9 mouse cellular contexts compared by ENCODE assay signal in the genomic region with DNA sequence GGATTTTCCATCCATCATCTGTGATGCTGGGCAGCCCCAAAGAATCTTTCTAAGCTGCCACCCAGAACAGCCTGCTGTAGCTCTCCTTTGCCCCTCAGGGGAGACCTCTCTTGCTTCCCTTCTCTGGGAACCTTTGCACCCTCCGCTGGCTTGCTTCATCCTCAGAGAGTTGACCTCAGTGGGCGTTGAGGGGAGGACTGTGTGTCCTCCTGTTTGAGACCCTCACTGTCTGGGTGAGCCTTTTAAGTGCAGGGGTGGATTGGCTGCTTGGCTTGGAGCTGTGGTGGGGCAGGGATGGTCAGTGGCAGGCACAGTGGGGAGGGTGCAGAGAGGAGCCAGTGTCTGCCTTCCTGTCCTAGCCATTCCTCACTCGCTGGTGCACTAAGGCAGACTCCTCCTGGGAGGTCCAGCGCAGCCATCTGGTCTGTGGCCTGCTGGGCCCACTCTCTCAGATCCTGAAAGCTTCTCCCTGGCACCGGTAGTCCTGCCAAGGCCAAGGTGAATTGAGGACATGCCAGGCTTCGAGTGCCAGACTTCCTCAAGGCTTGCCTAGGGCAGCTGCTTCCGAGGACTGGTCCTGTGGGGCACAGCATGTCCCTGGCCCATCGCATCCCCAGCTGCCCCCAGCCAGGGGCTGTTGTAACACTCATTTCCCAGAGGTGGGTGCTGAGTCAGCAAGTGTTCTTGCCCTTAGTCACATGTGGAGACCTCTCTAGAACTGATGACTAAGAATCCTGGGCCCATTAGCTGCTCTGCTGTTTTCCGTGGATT. TPM values are rescaled to one million over a fixed set of nuclear protein-coding genes. Genes with fewer than 3 reads are reported as not detected.
DNase-seq lines count a peak whose midpoint lies in the region; ATAC-seq and TF ChIP-seq lines count a peak whose summit lies in the region.
"Had no signal": no experiment of that assay in that cellular context is flagged by ENCODE, and none has a peak within 500 bp of the region (broad histone marks: within the 10 kb centered on the region; RNA-seq: fewer than 3 reads in every experiment).

No protein-coding gene starts in this region.

- no peak overlapping the region for H3K27ac ChIP-seq in midbrain, postnatal 0 days (ENCODE audit: low read depth, low read length)
- H3K27ac ChIP-seq in midbrain, embryonic 15.5 days, result no peak overlapping the region
- H3K27ac ChIP-seq in lung, postnatal 0 days (ENCODE audit: low read length), result no peak overlapping the region
- H3K27ac ChIP-seq: heart, embryonic 13.5 days; liver, embryonic 15.5 days had no signal

- WGBS in midbrain, postnatal 0 days, result 54% methylated on average over 9 of the region's 9 CpGs
- WGBS in midbrain, embryonic 15.5 days, result 53% methylated on average over 9 of the region's 9 CpGs
- 61% methylated on average over 9 of the region's 9 CpGs for WGBS in lung, postnatal 0 days

- no peaks in the 10 kb centered on the region for H3K27me3 ChIP-seq in midbrain, postnatal 0 days (ENCODE audit: insufficient read depth, low read length)
- no peaks in the 10 kb centered on the region for H3K27me3 ChIP-seq in midbrain, embryonic 15.5 days (replicated peaks)
- H3K27me3 ChIP-seq in lung, postnatal 0 days (replicated peaks; ENCODE audit: insufficient read depth, low read length), result no peaks in the 10 kb centered on the region
- H3K27me3 ChIP-seq: heart, embryonic 13.5 days; liver, embryonic 15.5 days had no signal

- DNase-seq in midbrain, postnatal 0 days (ENCODE audit: low spot score), result peak; percentile 75
- peak; percentile 77 for DNase-seq in adrenal gland, postnatal 25 days
- peak; percentile 41 for DNase-seq in gastrocnemius, postnatal 10 days
- no peak for DNase-seq in lung, postnatal 0 days (ENCODE audit: low spot score)
- DNase-seq in liver, result no peak
- no peak for DNase-seq in frontal cortex, postnatal 25 days (ENCODE audit: low spot score in 2 of 2)

- 0 out of 2 replicates have a peak, but pooled peaks have one; percentile 10 for ATAC-seq in midbrain, postnatal 0 days (ENCODE audit: low FRiP score)
- no peak for ATAC-seq in midbrain, embryonic 15.5 days (replicated peaks)
- ATAC-seq in lung, postnatal 0 days, result 0 out of 2 replicates have a peak, but pooled peaks have one; percentile 5

- TF ChIP-seq CTCF in midbrain, postnatal 0 days (IDR thresholded peaks at IDR 0.05), result no peak
- no peak for TF ChIP-seq CTCF in lung, postnatal 0 days (IDR thresholded peaks at IDR 0.05)

- H3K4me2 ChIP-seq in midbrain, postnatal 0 days (ENCODE audit: low read depth, low read length, poor library complexity, severe bottlenecking), result no peak overlapping the region
- no peak overlapping the region for H3K4me2 ChIP-seq in midbrain, embryonic 15.5 days
- no peak overlapping the region for H3K4me2 ChIP-seq in lung, postnatal 0 days (replicated peaks; ENCODE audit: low read depth, low read length)
- H3K4me2 ChIP-seq: heart, embryonic 13.5 days; liver, embryonic 15.5 days had no signal

- no peak overlapping the region for H3K9ac ChIP-seq in midbrain, postnatal 0 days (replicated peaks; ENCODE audit: low read length, poor library complexity, severe bottlenecking)
- no peak overlapping the region for H3K9ac ChIP-seq in midbrain, embryonic 15.5 days
- no peak overlapping the region for H3K9ac ChIP-seq in lung, postnatal 0 days (replicated peaks; ENCODE audit: low read depth)
- H3K9ac ChIP-seq: heart, embryonic 13.5 days; liver, embryonic 15.5 days had no signal

- no peaks in the 10 kb centered on the region for H3K9me3 ChIP-seq in midbrain, postnatal 0 days (ENCODE audit: low read length)
- no peaks in the 10 kb centered on the region for H3K9me3 ChIP-seq in midbrain, embryonic 15.5 days
- H3K9me3 ChIP-seq in lung, postnatal 0 days (ENCODE audit: low read length), result no peaks in the 10 kb centered on the region
- H3K9me3 ChIP-seq: heart, embryonic 13.5 days; liver, embryonic 15.5 days had no signal

- TF ChIP-seq EP300 in lung, postnatal 0 days (IDR thresholded peaks at IDR 0.05), result no peak

- H3K36me3 ChIP-seq in midbrain, postnatal 0 days (ENCODE audit: insufficient read depth, low read length), result no peaks in the 10 kb centered on the region
- no peaks in the 10 kb centered on the region for H3K36me3 ChIP-seq in midbrain, embryonic 15.5 days (replicated peaks)
- H3K36me3 ChIP-seq in lung, postnatal 0 days (ENCODE audit: insufficient read depth, low read length), result no peaks in the 10 kb centered on the region
- H3K36me3 ChIP-seq: heart, embryonic 13.5 days; liver, embryonic 15.5 days had no signal

- no peaks in the 10 kb centered on the region for H3K4me1 ChIP-seq in midbrain, postnatal 0 days (ENCODE audit: insufficient read depth, low read length)
- peaks cover 2% of the 10 kb centered on the region for H3K4me1 ChIP-seq in midbrain, embryonic 15.5 days
- H3K4me1 ChIP-seq in lung, postnatal 0 days (ENCODE audit: insufficient read depth, low read depth, low read length), result no peaks in the 10 kb centered on the region

- no peak overlapping the region for H3K4me3 ChIP-seq in midbrain, postnatal 0 days (ENCODE audit: low read depth, low read length)
- H3K4me3 ChIP-seq in midbrain, embryonic 15.5 days, result no peak overlapping the region
- H3K4me3 ChIP-seq in lung, postnatal 0 days (ENCODE audit: low read depth, low read length), result no peak overlapping the region
- H3K4me3 ChIP-seq: heart, embryonic 13.5 days; liver, embryonic 15.5 days had no signal

RNA-seq across cellular contexts. Expression of gene 2010003K11Rik, which starts 5.7 kb away (rescaled TPM):
- not detected in 2 replicates for total RNA-seq in midbrain, postnatal 0 days (2014; rRNA removed)
- 0.23 TPM in 1 of 2 replicates, not detected in the other for polyA plus RNA-seq in midbrain, postnatal 0 days (2015; fragmentation: Nextera tagmentation; extraction: Ambion mirVana)
- polyA plus RNA-seq in midbrain, embryonic 15.5 days (2015; fragmentation: Nextera tagmentation; extraction: Ambion mirVana), result not detected in 2 replicates
- total RNA-seq in adrenal gland, postnatal 25 days (2021), result 22.0 and 34.8 TPM in 2 replicates
- not detected for total RNA-seq in gastrocnemius, postnatal 10 days (2021)
- polyA plus RNA-seq in lung, postnatal 0 days (2015; fragmentation: Nextera tagmentation; extraction: Ambion mirVana), result 0.12 and 0.20 TPM in 2 replicates
- polyA plus RNA-seq: heart, embryonic 13.5 days had no signal

RNA-seq across cellular contexts. Expression of gene Syt12, which starts 15.5 kb away (rescaled TPM):
- 12.2 and 20.9 TPM in 2 replicates for total RNA-seq in midbrain, postnatal 0 days (2014; rRNA removed)
- 7.0 and 7.6 TPM in 2 replicates for polyA plus RNA-seq in midbrain, postnatal 0 days (2015; fragmentation: Nextera tagmentation; extraction: Ambion mirVana)
- 3.6 and 4.3 TPM in 2 replicates for polyA plus RNA-seq in midbrain, embryonic 15.5 days (2015; fragmentation: Nextera tagmentation; extraction: Ambion mirVana)
- total RNA-seq in adrenal gland, postnatal 25 days (2021), result 62.2 and 66.7 TPM in 2 replicates
- total RNA-seq in gastrocnemius, postnatal 10 days (2021), result 1 to 10 TPM; 1.2 to 1.7 TPM
- 1.0 and 1.3 TPM in 2 replicates for polyA plus RNA-seq in lung, postnatal 0 days (2015; fragmentation: Nextera tagmentation; extraction: Ambion mirVana)

RNA-seq across cellular contexts. Expression of gene Pcx, which starts 17.6 kb away (rescaled TPM):
- total RNA-seq in midbrain, postnatal 0 days (2014; rRNA removed), result 45.1 and 57.8 TPM in 2 replicates
- 32.0 and 41.2 TPM in 2 replicates for polyA plus RNA-seq in midbrain, postnatal 0 days (2015; fragmentation: Nextera tagmentation; extraction: Ambion mirVana)
- 26.6 and 30.5 TPM in 2 replicates for polyA plus RNA-seq in midbrain, embryonic 15.5 days (2015; fragmentation: Nextera tagmentation; extraction: Ambion mirVana)
- total RNA-seq in adrenal gland, postnatal 25 days (2021), result 488 and 620 TPM in 2 replicates
- 10 to 100 TPM; 12.7 to 18.1 TPM for total RNA-seq in gastrocnemius, postnatal 10 days (2021)
- 38.6 and 40.9 TPM in 2 replicates for polyA plus RNA-seq in lung, postnatal 0 days (2015; fragmentation: Nextera tagmentation; extraction: Ambion mirVana)

RNA-seq across cellular contexts. Expression of gene Rhod, which starts 53.5 kb away (rescaled TPM):
- 4.3 and 6.2 TPM in 2 replicates for total RNA-seq in midbrain, postnatal 0 days (2014; rRNA removed)
- 2.7 and 4.5 TPM in 2 replicates for polyA plus RNA-seq in midbrain, postnatal 0 days (2015; fragmentation: Nextera tagmentation; extraction: Ambion mirVana)
- polyA plus RNA-seq in midbrain, embryonic 15.5 days (2015; fragmentation: Nextera tagmentation; extraction: Ambion mirVana), result 5.1 and 5.5 TPM in 2 replicates
- 26.8 and 30.4 TPM in 2 replicates for total RNA-seq in adrenal gland, postnatal 25 days (2021)
- total RNA-seq in gastrocnemius, postnatal 10 days (2021), result 1 to 10 TPM; 1.4 to 3.5 TPM
- polyA plus RNA-seq in lung, postnatal 0 days (2015; fragmentation: Nextera tagmentation; extraction: Ambion mirVana), result 25.0 and 25.1 TPM in 2 replicates

Comparison
In these comparisons a context has a peak if more than half of its experiments do, and no peak if none do; other contexts are left out.
1. DNase-seq: peak in midbrain, postnatal 0 days (single experiment), adrenal gland, postnatal 25 days (single experiment) and gastrocnemius, postnatal 10 days (single experiment); none in lung, postnatal 0 days (single experiment), liver (single experiment) and frontal cortex, postnatal 25 days (0 of 2).
2. RNA of gene 2010003K11Rik, which starts 5.7 kb away (total RNA-seq): 22.0 to 34.8 TPM in adrenal gland, postnatal 25 days; not detected in midbrain, postnatal 0 days and not detected in gastrocnemius, postnatal 10 days; every median in the first group is over 10 times any median in the second.